Mouse (Mus musculus) left cerebral cortex, adult 18-20 months (tissue): ENCODE results near the gene Olfr69. TPM values are rescaled to one million over a fixed set of nuclear protein-coding genes. Genes with fewer than 3 reads are reported as not detected.
"Not testable (repeated sequence)": the region's sequence is repeated elsewhere in the genome, so short reads cannot be mapped to it uniquely, and the experiment has no call there.

Experiments
- DNase-seq, 2 experiments: peaks; one replicate each; pipeline ENCODE4 v3.0.0; 2021 to 2022; ENCODE audit warnings: low spot score in 2 of 2, mixed read lengths in 1 of 2
- total RNA-seq, 2 experiments: library from RNA; stranded (reverse); gene quantifications; 2 replicates each; pipeline ENCODE4 v1.2.3; 2021

Gene Olfr69
- total RNA-seq, 2 experiments from 2014 or later: not detected

- DNase-seq: not testable (repeated sequence)
Observed at GRCm38 (mm10) chr7:103716398-103716797, 55.0 kb downstream of the Olfr69 start.

Other genes starting within 250 kb of the Olfr69 start
- gene Olfr612, start 228.9 kb downstream of the Olfr69 start, total RNA-seq: not detected
- not detected for gene Olfr613, start 223.5 kb downstream of the Olfr69 start, total RNA-seq
- gene Olfr615, start 215.5 kb downstream of the Olfr69 start, total RNA-seq: not detected
- not detected for gene Olfr616, start 202.5 kb downstream of the Olfr69 start, total RNA-seq
- gene Olfr617, start 198.5 kb downstream of the Olfr69 start, total RNA-seq: not detected
- not detected for gene Olfr618, start 181.5 kb downstream of the Olfr69 start, total RNA-seq
- gene Olfr619, start 171.0 kb downstream of the Olfr69 start, total RNA-seq: not detected
- not detected for gene Olfr620, start 159.1 kb downstream of the Olfr69 start, total RNA-seq
- gene Olfr622, start 128.9 kb downstream of the Olfr69 start, total RNA-seq: not detected
- gene Olfr623, start 107.9 kb downstream of the Olfr69 start, total RNA-seq: not detected
- gene Olfr624, start 100.4 kb downstream of the Olfr69 start, total RNA-seq: under 1 TPM in 1 of 2 experiments, not detected in 1; 0.07 TPM
- gene Olfr625-ps1, start 88.9 kb downstream of the Olfr69 start, total RNA-seq: not detected
- not detected for gene Olfr243, start 56.9 kb downstream of the Olfr69 start, total RNA-seq
- not detected for gene Olfr628, start 41.2 kb downstream of the Olfr69 start, total RNA-seq
- not detected for gene Olfr629, start 26.7 kb downstream of the Olfr69 start, total RNA-seq
- not detected for gene Olfr630, start 14.3 kb downstream of the Olfr69 start, total RNA-seq
- gene Olfr68, start 8.1 kb upstream of the Olfr69 start, total RNA-seq: not detected
- gene Olfr67, start 20.2 kb upstream of the Olfr69 start, total RNA-seq: not detected
- gene Hbb-bt, start 42.4 kb upstream of the Olfr69 start, total RNA-seq: 10 to 100 TPM; 40.8 to 52.6 TPM
- 100 to 1,000 TPM; 337 to 460 TPM for gene Hbb-bs, start 56.5 kb upstream of the Olfr69 start, total RNA-seq
- not detected for gene Hbb-bh2, start 68.9 kb upstream of the Olfr69 start, total RNA-seq
- gene Hbb-bh1, start 71.6 kb upstream of the Olfr69 start, total RNA-seq: not detected
- not detected for gene Hbb-y, start 81.6 kb upstream of the Olfr69 start, total RNA-seq
- not detected for gene Olfr66, start 114.7 kb upstream of the Olfr69 start, total RNA-seq
- gene Olfr64, start 122.9 kb upstream of the Olfr69 start, total RNA-seq: not detected
- not detected for gene Olfr65, start 131.9 kb upstream of the Olfr69 start, total RNA-seq
- gene Olfr631, start 157.2 kb upstream of the Olfr69 start, total RNA-seq: not detected
- gene Olfr632, start 162.8 kb upstream of the Olfr69 start, total RNA-seq: not detected
- gene Olfr633, start 172.8 kb upstream of the Olfr69 start, total RNA-seq: not detected
- gene Olfr635, start 199.6 kb upstream of the Olfr69 start, total RNA-seq: under 1 TPM in 1 of 2 experiments, not detected in 1; 0.05 TPM
- gene Olfr638, start 227.2 kb upstream of the Olfr69 start, total RNA-seq: not detected
- under 1 TPM; 0.07 to 0.09 TPM for gene Olfr639, start 245.7 kb upstream of the Olfr69 start, total RNA-seq